Mouse (Mus musculus): Measurements from ENCODE around the gene Rhbdf1.

DNA sequence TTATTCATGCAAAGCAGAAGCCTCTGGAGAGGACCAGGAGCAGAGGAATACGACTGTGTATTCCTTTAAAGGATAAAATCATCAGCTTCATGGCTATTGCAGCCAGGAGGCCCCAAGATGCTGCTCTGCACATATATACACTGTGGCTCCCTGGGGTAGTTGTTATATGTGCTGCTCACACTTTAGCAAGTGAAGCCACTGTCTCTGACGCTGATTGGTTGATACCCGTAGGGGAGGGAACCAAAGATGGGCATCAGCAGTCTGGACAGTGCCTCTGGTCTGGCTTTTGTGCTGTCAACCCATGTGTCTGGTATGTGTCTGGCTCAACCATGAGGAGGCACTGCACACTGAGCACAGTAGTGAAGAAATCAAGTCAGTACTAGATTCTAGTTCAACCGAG, 55.4 kb downstream of the Rhbdf1 start:
- no peak for TF ChIP-seq CTCF (IDR thresholded peaks at IDR 0.05)
- TF ChIP-seq EP300 (IDR thresholded peaks at IDR 0.05) = no peak
